Mouse (Mus musculus) ovary, adult 18-20 months (tissue): ENCODE data around the gene Zfp710.
"Not testable (repeated sequence)": the region's sequence is repeated elsewhere in the genome, so short reads cannot be mapped to it uniquely, and the experiment has no call there.

ENCODE experiments used
- DNase-seq: peaks from one replicate; pipeline ENCODE4 v3.0.0; 2022; ENCODE audit warnings: low spot score, mixed read lengths

Zfp710 gene

DNA sequence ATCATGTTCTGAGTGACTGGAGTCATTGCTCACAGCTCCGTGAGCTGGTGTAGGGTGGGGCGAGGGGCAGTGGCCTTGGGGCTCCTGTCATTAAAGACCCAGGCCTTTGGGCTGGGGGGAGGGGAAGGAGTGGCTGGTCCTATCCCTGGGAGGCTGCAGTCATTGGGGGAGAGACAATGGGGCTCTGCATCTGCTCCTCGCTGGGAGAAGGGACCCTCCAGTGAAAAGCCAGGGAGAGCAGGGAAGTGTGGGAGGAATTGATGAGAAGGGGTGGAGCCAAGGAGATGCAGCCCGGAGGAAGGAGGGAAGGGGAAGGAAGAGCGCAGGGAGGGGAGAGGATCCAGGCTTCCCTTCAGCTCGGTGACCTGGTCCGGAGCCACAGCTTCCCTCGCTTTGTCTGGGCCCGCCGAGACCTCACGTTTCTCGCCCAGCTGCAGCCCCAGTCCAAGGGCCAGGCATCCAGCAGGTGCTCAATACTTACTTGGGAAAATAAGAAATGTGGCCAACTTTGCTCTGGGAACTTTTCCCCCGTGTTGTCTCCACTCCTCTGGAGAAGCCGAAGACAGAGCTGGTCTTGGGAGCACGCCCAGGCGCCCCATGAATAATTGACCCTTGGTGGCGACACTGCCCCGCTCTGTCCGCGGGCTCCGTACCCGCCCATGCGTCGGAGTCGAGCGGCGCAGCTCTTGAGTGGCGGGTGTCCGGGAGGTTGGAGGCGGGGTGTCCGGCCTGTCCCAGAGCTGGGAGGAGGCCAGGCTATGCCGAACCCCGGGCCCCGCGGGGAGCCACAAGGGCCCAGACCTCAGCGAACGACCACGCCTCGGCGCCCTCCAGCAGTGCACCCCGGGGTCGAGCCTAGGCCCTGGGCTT is at the start of gene Zfp710:
Gene Zfp710, plus strand, starts transcription at position 294 of the 870 bp plus-strand sequence.
- DNase-seq: peak; percentile 76

DNA sequence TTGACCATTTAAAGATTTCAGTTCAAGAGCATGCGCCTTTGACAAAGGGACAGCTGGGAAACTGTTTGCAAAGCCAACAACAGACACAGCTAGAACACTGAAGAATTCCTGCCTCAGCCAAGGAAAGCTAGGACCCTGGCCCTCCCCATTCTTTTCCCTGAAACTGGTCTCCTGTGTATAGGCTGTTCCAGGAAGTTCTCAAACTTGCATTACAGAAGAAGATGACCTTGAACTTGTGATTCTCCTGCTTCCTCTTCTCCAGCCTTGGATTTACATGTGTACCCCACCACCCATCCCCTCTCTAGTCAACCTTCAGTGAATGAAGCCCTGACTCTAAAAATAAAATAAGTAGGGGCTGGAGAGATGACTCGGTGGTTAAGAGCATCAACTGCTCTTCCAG is 49.3 kb upstream of the Zfp710 start:
- DNase-seq: no peak

- DNase-seq: no peak
Measured at GRCm38 (mm10) chr7:79986717-79987116, 37.9 kb upstream of the Zfp710 start.

- no peak for DNase-seq
Measured at GRCm38 (mm10) chr7:79987745-79988144, 36.9 kb upstream of the Zfp710 start.

DNA sequence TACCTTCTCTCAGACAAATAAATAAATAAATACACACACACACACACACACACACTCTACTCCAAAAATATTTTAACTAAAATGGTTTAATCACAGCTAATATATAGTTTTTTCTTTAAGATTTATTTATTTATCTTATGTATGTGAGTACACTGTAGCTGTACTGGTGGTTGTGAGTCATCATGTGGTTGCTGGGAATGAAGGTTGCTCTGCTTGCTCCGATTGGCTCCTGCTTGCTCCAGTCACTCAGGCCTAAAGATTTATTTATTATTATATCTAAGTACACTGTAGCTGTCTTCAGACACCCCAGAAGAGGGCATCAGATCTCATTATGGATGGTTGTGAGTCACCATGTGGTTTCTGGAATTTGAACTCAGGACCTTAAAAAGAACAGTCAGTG is 36.1 kb upstream of the Zfp710 start:
- not testable (repeated sequence) for DNase-seq

DNA sequence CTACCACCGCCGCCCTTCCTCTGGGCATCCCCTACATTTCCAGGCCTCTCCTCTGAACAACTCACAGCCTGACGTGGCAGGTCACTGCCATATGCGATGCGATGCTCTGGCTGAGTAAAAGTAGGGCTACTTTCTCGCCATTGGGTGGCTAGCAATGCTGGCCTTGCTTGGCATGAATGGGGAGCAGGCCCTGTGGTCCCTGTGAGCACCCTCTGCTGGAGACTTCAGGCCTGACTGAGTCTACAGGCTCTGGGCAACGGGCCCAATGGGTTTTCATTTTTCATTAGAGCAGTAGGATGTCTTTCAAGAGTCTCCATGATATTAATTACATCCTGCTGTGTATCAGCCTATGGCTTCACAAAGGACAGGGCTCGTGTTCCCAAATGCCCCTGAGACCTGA is 30.1 kb upstream of the Zfp710 start:
- peak; percentile 6 for DNase-seq

DNA sequence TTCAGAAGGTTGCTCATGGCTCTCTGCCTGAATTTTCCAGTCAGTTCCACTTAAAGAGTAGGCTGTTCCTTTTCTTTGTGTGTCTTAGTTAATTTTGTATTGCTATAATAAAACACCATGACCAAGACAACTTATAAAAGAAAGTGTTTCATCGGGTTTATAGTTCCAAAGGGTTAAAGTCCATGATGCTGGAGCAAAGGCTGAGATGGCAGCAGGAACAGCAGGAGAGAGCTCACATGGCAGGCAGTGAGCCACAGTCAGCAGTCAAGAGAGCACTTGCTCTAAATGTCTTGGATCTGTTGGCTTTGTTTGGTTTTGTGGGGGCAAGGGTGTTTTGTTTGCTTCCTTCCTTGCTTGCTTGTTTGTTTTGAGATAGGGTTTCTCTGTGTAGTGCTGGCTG is 26.9 kb upstream of the Zfp710 start:
- DNase-seq: no peak

DNA sequence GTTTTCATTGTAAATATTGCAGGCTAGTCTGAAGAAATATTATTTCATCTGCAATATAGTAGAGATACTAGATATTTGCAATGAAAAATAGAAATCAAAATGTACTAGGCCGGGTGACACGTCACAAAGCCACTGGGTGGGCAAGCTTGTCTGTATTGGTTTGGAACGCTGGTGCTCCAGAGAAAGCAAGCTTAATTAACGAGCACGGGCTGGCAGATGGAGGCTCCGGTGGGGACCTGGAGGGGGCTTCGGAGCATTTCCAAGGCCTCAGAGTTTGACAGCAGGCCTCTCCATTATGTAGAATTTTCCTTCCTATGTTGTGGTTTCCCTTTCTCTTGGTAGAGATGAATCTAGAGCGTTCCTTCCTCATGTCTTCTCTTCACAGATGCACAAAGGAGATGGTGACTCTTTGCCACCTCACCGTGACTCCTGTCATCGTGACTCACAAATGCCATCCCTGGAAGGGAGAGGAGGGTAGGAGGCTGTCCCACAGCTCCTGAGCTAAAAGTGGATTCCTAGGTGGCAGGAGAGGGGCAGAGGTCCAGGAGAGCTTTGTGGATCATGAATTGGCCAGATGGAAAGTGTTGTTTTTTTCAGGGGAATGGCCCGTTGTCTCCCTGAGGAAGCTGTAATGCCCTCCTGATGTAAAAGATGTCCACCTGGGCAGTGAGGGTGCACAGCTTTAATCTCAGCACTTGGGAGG is 22.1 kb upstream of the Zfp710 start:
- no peak for DNase-seq

- DNase-seq: no peak
Measured at GRCm38 (mm10) chr7:80004776-80005554, 19.6 kb upstream of the Zfp710 start.

GRCm38 (mm10) chr7:80010680-80011079 is 13.9 kb upstream of the Zfp710 start:
- DNase-seq: no peak

- no peak for DNase-seq
Measured at GRCm38 (mm10) chr7:80011470-80011869, 13.1 kb upstream of the Zfp710 start.

- DNase-seq: no peak
Measured at GRCm38 (mm10) chr7:80013884-80014550, 10.6 kb upstream of the Zfp710 start.

DNA sequence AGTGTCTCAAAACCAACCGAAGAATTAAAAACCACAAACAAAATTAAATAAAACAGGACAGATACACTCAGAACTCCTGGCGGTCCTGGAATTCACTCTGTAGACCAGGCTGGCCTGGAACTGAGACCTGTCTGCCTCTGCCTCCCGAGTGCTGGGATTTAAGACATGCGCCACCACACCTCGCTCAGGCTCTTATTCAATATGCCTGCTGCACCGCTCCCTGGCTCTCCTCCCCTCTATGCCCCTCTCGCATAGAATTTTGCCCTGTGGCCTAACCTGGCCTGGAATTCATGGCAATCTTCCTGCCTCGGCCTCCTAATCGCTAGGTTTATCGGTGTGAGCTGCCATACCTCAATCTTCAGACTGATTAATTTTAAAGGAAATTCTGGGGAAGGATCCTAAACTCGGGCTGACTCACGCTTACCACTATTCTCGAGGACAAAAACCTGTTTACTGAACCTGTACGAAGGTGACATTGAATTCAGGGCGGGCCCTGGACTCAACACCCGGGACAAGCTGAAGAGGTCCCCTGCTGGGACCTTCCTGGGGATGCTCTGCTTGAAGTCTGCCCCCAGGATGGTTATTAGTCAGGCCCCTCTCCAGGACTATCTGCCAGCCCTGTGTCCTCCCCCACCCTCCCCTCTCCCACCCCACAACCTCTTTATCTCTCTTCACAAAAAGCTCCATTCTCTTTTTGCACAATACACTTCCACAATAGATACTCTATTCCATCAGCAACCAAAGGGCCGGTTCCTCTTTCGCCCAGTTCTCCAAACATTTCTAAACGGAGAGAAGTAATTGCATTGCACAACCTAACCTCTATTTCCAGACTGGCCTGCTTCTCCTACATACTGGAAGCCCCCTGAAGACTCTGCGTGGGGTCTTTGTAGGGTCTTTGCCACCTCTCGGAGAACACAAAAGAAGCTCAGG is 9.5 kb upstream of the Zfp710 start:
- no peak for DNase-seq

GRCm38 (mm10) chr7:80018506-80019452 is 5.8 kb upstream of the Zfp710 start:
- DNase-seq: no peak

DNA sequence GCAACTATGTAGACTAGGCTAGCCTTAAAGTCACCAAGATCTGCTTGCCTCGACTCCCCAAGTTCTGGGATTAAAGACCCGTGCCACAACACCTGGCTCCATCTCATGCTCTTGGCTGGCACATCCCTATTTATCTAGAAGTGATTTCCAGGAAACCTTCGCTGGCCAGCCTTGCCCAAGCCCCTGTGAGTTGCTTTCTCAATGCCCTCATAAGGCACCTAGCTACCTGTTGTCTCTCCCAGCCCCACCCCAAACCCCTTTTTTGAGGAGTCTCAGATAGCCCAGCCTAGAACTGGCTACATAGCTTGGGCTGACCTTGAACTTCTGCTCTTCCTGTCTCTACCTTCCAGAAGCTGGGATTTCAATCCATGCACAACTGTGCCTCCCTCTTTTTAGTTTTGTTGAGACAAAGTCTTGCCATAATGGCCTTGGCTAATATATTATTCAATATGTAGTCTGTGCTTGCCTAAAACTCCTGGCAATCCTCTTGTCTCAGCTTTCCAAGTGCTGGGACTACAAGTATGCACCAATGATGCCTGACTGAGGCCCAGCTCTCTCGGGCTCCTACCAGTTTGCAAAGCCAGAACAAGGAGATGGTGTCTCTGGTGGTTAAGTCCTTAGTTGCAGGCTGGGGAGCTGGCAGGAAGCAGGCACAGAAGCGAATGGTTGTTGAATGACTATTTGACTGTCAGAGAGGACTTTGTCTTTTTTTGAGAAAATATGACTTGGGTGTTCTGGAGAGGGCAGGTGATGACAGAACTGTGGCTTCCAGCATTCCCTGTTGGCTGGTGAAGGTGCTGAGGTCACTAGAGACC is 786 bp upstream of the Zfp710 start:
- DNase-seq: no peak

GRCm38 (mm10) chr7:80025391-80026117 is 940 bp downstream of the Zfp710 start:
- no peak for DNase-seq

- DNase-seq: no peak
Measured at GRCm38 (mm10) chr7:80026118-80026989, 1.7 kb downstream of the Zfp710 start.
